Mouse (Mus musculus) intestine, embryonic 16.5 days (tissue): ENCODE results near the gene Repin1. TPM values are rescaled to one million over a fixed set of nuclear protein-coding genes. Genes with fewer than 3 reads are reported as not detected.
"Not testable (repeated sequence)": the region's sequence is repeated elsewhere in the genome, so short reads cannot be mapped to it uniquely, and the experiment has no call there.

Source experiments
- ATAC-seq: fragments of 200-750 bp; cut with Nextera tagmentation; 2 replicates; pipeline ENCODE4 v1.8.0; 2017; ENCODE audit warnings: moderate TSS enrichment, moderate library complexity
- H3K27ac ChIP-seq: fragments of 300-500 bp; sonication (generic); 2 replicates; pipeline ENCODE4 v1.5.1; 2014; ENCODE audit warnings: mild to moderate bottlenecking, low read length
- H3K27me3 ChIP-seq: fragments of 300-500 bp; sonication (generic); replicated peaks from 2 replicates; pipeline ENCODE4 v1.6.1; 2014; ENCODE audit warnings: low read length, control low read depth, mixed read lengths; ENCODE audit not compliant: control insufficient read depth, insufficient read depth
- H3K36me3 ChIP-seq: fragments of 300-500 bp; sonication (generic); 2 replicates; pipeline ENCODE4 v1.6.1; 2014; ENCODE audit warnings: low read length, control low read depth; ENCODE audit not compliant: control insufficient read depth, insufficient read depth
- H3K4me1 ChIP-seq: fragments of 300-500 bp; sonication (generic); 2 replicates; pipeline ENCODE4 v1.6.1; 2014; ENCODE audit warnings: low read length, control low read depth, mixed read lengths; ENCODE audit not compliant: control insufficient read depth, insufficient read depth
- H3K4me2 ChIP-seq: fragments of 300-500 bp; sonication (generic); 2 replicates; pipeline ENCODE4 v1.6.1; 2014; ENCODE audit warnings: low read depth, low read length, control low read depth
- H3K4me3 ChIP-seq: fragments of 300-500 bp; sonication (generic); 2 replicates; pipeline ENCODE4 v1.5.1; 2014; ENCODE audit warnings: mild to moderate bottlenecking, low read length
- H3K9ac ChIP-seq: fragments of 300-500 bp; sonication (generic); 2 replicates; pipeline ENCODE4 v1.6.1; 2014; ENCODE audit warnings: low read depth, low read length
- H3K9me3 ChIP-seq: fragments of 300-500 bp; sonication (generic); 2 replicates; pipeline ENCODE4 v1.6.1; 2016; ENCODE audit warnings: low read length, control low read depth; ENCODE audit not compliant: control insufficient read depth
- WGBS: fragments of 180-500 bp; shearing (Covaris S2); extraction: QIAGEN DNeasy Blood & Tissue Kit; methylation state at CpG from one replicate; pipeline ENCODE4 v1.1.7; 2014; 5-methylcytosine and 5-hydroxymethylcytosine counted together
- polyA plus RNA-seq: library from polyadenylated mRNA; unstranded; fragments of >200 nt; fragmentation: Nextera tagmentation; extraction: Ambion mirVana; gene quantifications from 2 replicates; pipeline ENCODE4 v1.2.1, GENCODE M21; 2015

Gene Repin1
- polyA plus RNA-seq, 1 experiment from 2014 or later: 22.1 TPM

DNA sequence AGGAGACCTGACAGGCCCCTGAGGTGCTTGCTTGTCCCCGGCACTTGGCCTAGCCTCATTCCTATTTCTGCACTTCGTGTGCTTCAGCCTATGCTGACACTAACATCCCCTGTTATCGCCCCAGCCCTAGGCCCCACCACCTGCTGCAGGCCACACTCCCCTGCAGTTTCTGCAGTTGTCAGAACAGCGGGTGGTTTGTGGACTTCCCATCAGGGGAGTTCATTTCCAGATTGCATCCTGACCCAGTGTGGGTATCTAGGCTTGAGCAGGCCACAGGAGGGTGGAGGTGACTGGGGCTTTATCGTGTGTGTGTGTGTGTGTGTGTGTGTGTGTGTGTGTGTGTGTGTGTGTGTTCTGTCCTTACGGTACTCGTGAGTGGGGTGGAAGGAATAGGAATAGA lies 15.8 kb downstream of the Repin1 start:
- H3K27me3 ChIP-seq: no peaks in the 10 kb centered on the region
- H3K4me2 ChIP-seq: no peak overlapping the region
- H3K36me3 ChIP-seq: peaks cover 4% of the 10 kb centered on the region; the same call in 1 of the 2 replicates
- ATAC-seq: no peak
- no peaks in the 10 kb centered on the region; the same call in 1 of the 2 replicates for H3K9me3 ChIP-seq
- no peak overlapping the region for H3K4me3 ChIP-seq
- WGBS: 71% methylated on average over 7 of the region's 7 CpGs
- H3K27ac ChIP-seq: no peak overlapping the region
- H3K4me1 ChIP-seq: peaks cover 5% of the 10 kb centered on the region; the same call in 1 of the 2 replicates
- H3K9ac ChIP-seq: no peak overlapping the region

DNA sequence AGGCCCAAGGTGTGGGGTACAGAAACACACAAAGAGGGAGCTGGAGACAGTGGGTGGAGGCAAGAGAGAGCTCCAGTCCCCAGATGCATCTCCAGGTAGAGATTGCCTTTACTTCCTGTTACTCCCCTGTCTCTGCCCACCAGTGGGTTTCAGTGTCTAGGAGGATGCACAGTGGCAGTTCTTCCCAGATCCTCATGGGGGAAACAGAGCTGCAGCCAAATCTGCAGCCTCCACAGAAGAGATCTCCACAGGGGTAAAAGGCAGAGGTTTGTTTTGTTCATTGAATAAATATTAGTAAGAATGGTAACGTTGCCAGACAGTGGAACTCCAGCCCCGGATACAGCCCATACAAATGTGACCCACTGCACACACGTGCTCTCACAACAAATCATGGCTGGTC lies 17.0 kb downstream of the Repin1 start:
- WGBS: 49% methylated on average over 3 of the region's 3 CpGs
- no peaks in the 10 kb centered on the region for H3K27me3 ChIP-seq
- H3K4me1 ChIP-seq: peaks cover 5% of the 10 kb centered on the region; the same call in 1 of the 2 replicates
- H3K9me3 ChIP-seq: no peaks in the 10 kb centered on the region; the same call in 1 of the 2 replicates
- no peak for ATAC-seq
- H3K9ac ChIP-seq: no peak overlapping the region
- no peak overlapping the region for H3K4me2 ChIP-seq
- no peak overlapping the region for H3K27ac ChIP-seq
- H3K36me3 ChIP-seq: peaks cover 4% of the 10 kb centered on the region; the same call in 1 of the 2 replicates
- no peak overlapping the region for H3K4me3 ChIP-seq

- H3K9ac ChIP-seq: no peak overlapping the region
- WGBS: 95% methylated on average over 4 of the region's 4 CpGs
- H3K4me1 ChIP-seq: peaks cover 5% of the 10 kb centered on the region; the same call in 1 of the 2 replicates
- no peaks in the 10 kb centered on the region; the same call in 1 of the 2 replicates for H3K9me3 ChIP-seq
- ATAC-seq: no peak
- no peak overlapping the region for H3K27ac ChIP-seq
- H3K4me2 ChIP-seq: no peak overlapping the region
- H3K27me3 ChIP-seq: no peaks in the 10 kb centered on the region
- peaks cover 4% of the 10 kb centered on the region; the same call in 1 of the 2 replicates for H3K36me3 ChIP-seq
- H3K4me3 ChIP-seq: no peak overlapping the region
Measured at GRCm38 (mm10) chr6:48613464-48613863, 19.8 kb downstream of the Repin1 start.

DNA sequence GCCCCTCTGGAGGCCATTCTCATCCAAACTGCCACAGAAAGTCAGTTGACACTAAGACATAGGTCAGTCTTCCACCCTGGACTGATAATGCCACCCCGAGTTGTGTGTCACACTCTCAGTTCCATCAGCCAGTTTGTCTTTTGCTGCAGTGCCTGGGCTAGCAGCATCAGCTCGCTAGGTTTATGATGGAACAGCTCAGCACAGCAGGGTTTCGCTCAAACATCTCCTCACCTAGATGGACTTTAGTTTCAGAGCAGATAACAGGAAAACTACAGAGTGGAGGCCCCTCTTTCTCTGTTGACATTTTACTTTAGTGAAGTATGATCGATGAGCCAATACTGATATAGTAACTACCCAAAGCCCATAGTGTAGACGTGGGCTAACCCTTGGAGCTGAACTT lies 21.1 kb downstream of the Repin1 start:
- no peaks in the 10 kb centered on the region for H3K27me3 ChIP-seq
- H3K36me3 ChIP-seq: peaks cover 10% of the 10 kb centered on the region
- no peak overlapping the region for H3K4me3 ChIP-seq
- ATAC-seq: peak; percentile 79
- H3K27ac ChIP-seq: no peak overlapping the region
- no peak overlapping the region for H3K9ac ChIP-seq
- no peaks in the 10 kb centered on the region; the same call in 1 of the 2 replicates for H3K9me3 ChIP-seq
- WGBS: 67% methylated on average over 5 of the region's 5 CpGs
- peaks cover 5% of the 10 kb centered on the region; the same call in 1 of the 2 replicates for H3K4me1 ChIP-seq
- H3K4me2 ChIP-seq: no peak overlapping the region

DNA sequence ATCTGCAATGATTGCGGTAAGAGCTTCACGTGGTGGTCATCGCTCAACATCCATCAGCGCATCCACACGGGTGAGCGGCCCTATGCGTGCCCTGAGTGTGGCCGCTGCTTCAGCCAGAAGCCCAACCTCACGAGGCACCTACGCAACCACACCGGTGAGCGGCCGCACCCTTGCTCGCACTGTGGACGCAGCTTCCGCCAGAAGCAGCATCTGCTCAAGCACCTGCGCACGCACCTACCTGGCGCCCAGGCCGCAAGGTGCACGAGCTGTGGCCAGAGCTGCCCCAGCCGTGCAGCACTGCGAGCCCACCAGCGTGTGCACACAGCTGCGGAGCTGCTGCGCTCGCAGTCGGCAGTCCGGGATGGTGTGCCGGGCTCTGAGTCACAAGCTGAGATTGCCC lies 26.3 kb downstream of the Repin1 start:
- Histone ChIP-seq H3K9me3 (no peaks in the 10 kb centered on the region), H3K36me3 (peaks cover 16% of the 10 kb centered on the region), H3K9ac (no peak overlapping the region), H3K4me2 (no peak overlapping the region), H3K27me3 (no peaks in the 10 kb centered on the region), H3K4me1 (no peaks in the 10 kb centered on the region), H3K4me3 (no peak overlapping the region), H3K27ac (no peak overlapping the region)
- ATAC-seq: no peak
- WGBS: 93% methylated on average over 30 of the region's 30 CpGs

GRCm38 (mm10) chr6:48622186-48622843 lies 28.6 kb downstream of the Repin1 start:
- not testable (repeated sequence) for H3K27me3 ChIP-seq, H3K4me3 ChIP-seq, H3K9ac ChIP-seq, H3K4me1 ChIP-seq, H3K9me3 ChIP-seq, H3K27ac ChIP-seq, H3K4me2 ChIP-seq, ATAC-seq
- WGBS: 83% methylated on average over 8 of the region's 8 CpGs
- H3K36me3 ChIP-seq: peaks cover 16% of the 10 kb centered on the region

- Histone ChIP-seq H3K27me3 (peaks cover 10% of the 10 kb centered on the region; the same call in 1 of the 2 replicates), H3K4me1 (peaks cover 10% of the 10 kb centered on the region; the same call in 1 of the 2 replicates), H3K9ac (no peak overlapping the region), H3K9me3 (no peaks in the 10 kb centered on the region), H3K4me3 (no peak overlapping the region), H3K36me3 (peaks cover 16% of the 10 kb centered on the region), H3K4me2 (no peak overlapping the region), H3K27ac (no peak overlapping the region)
- ATAC-seq: no peak
- 39% methylated on average over 1 of the region's 1 CpGs for WGBS
Measured at GRCm38 (mm10) chr6:48623460-48623859, 29.8 kb downstream of the Repin1 start.

- Histone ChIP-seq H3K36me3 (no peaks in the 10 kb centered on the region), H3K27me3 (peaks cover 19% of the 10 kb centered on the region), H3K4me2 (peak within 1 kb of the TSS; percentile 88), H3K4me3 (peak within 1 kb of the TSS; percentile 56), H3K9ac (peak within 1 kb of the TSS; percentile 70), H3K4me1 (peaks cover 17% of the 10 kb centered on the region), H3K27ac (no peak within 1 kb of the TSS), H3K9me3 (no peaks in the 10 kb centered on the region)
- WGBS: 40% methylated on average over 8 of the region's 8 CpGs
- ATAC-seq: no peak
Measured at GRCm38 (mm10) chr6:48626464-48626863, 32.8 kb downstream of the Repin1 start, which contains the start of gene AI854703. Gene AI854703, plus strand, starts transcription at chr6:48626764.

DNA sequence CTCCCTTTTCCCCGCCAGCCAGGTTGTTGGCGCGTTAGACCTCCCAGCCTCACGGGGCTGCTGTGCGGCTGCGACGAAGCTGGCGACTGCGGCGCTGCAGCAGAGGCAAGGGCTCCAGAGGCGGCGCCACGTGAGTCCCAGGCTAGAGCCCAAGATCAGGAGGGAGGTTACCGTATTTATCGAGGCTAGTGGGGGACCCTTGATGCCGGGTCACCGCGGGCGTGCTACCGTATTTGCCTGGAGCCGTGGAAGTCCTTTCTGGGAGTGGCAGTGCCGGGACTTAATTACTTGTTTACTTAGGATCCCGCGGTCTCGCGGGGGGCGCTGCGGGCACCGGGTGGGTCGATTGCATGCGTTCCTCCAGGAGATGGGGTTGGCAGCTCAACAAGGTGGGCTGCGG lies 33.3 kb downstream of the Repin1 start:
- Histone ChIP-seq H3K36me3 (no peaks in the 10 kb centered on the region), H3K9me3 (no peaks in the 10 kb centered on the region), H3K27ac (no peak overlapping the region), H3K4me3 (peak overlapping the region; percentile 56), H3K4me1 (peaks cover 17% of the 10 kb centered on the region), H3K27me3 (peaks cover 19% of the 10 kb centered on the region), H3K4me2 (peak overlapping the region; percentile 88), H3K9ac (peak overlapping the region; percentile 70)
- under 1% methylated on average over 32 of the region's 32 CpGs for WGBS
- peak; percentile 54 for ATAC-seq
